Mouse (Mus musculus): ENCODE measurements around the gene Slc25a33.

DNA sequence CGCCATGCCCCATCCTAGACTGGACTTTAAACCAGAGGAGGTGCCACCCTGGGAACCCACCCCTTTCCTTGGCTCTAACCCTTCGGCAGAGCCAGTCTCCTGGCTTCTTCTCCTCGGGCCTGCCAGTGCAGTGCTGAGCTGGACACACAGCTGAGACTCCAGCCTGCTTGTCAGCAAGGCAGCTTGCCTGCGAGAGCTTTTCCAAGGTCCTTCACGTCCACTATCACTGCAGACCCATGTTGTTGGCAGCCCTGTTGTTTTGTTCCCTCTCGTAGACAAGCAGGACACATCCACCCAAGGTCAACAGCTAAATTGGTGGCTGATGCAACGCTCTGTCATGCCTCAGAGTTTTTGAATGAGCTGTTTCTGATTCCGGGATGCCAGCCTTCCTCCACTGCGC is 3.0 kb upstream of the Slc25a33 start:
- no peak for TF ChIP-seq CTCF (IDR thresholded peaks at IDR 0.05; ENCODE audit: extremely low read depth, insufficient read depth, low read length)
- no peak for TF ChIP-seq POLR2A (IDR thresholded peaks at IDR 0.05; ENCODE audit: extremely low read depth, insufficient read depth, low read length)
